Mouse (Mus musculus) heart, adult 11 months (tissue): ENCODE results near the gene Gm17334.

Experiments
- DNase-seq: peaks from one replicate; pipeline ENCODE4 v3.0.0; 2022

Gm17334 gene

DNA sequence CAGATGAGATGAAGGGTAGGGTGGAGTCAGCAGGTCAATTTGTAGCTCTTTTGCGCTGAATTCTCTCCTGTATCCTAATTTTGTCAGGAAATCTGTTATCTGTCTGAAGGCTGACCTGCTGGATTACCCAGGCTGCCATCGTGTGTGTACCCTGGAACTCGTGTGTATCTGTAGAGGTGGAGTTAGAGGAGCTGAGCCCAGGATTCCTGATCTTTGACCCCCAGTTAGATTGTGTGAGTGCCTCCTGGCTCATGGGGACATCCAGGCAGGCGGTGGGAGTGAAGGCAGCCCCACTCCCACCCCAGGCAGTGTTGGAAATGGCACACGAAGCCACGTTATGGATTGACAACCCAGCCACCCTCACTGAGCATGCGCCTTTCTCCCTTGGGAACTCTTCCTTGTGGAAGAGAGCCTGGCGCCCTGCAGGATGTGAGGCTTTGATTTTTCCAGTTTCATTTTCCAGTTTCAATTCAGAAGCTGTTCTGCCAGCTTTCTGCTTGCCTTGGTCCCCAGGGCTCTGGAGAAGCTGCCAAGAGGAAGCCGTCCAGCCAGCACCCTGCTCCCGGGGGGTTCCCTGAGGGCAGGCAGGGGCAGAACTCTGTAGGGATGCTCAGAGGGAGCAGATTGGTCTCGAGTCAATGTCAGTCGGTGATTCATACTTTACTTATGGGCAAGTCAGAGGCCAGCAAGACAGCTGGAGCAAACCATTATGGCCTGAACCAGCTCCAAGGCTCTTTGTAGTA lies 23.6 kb upstream of the Gm17334 start:
- peak; percentile 99 for DNase-seq

GRCm38 (mm10) chr11:53795813-53796212 lies 22.8 kb upstream of the Gm17334 start:
- DNase-seq, result peak; percentile 93

GRCm38 (mm10) chr11:53794671-53795557 lies 21.9 kb upstream of the Gm17334 start:
- DNase-seq, result peak; percentile 99

- DNase-seq, result peak; percentile 96
Observed at GRCm38 (mm10) chr11:53794015-53794414, 21.0 kb upstream of the Gm17334 start.

GRCm38 (mm10) chr11:53792986-53793385 lies 20.0 kb upstream of the Gm17334 start:
- peak; percentile 95 for DNase-seq

- no peak for DNase-seq
Observed at GRCm38 (mm10) chr11:53789277-53789676, 16.3 kb upstream of the Gm17334 start.

- DNase-seq, result peak; percentile 99
Observed at GRCm38 (mm10) chr11:53788196-53788595, 15.2 kb upstream of the Gm17334 start.

GRCm38 (mm10) chr11:53786058-53787031 lies 13.4 kb upstream of the Gm17334 start:
- peak; percentile 96 for DNase-seq

DNA sequence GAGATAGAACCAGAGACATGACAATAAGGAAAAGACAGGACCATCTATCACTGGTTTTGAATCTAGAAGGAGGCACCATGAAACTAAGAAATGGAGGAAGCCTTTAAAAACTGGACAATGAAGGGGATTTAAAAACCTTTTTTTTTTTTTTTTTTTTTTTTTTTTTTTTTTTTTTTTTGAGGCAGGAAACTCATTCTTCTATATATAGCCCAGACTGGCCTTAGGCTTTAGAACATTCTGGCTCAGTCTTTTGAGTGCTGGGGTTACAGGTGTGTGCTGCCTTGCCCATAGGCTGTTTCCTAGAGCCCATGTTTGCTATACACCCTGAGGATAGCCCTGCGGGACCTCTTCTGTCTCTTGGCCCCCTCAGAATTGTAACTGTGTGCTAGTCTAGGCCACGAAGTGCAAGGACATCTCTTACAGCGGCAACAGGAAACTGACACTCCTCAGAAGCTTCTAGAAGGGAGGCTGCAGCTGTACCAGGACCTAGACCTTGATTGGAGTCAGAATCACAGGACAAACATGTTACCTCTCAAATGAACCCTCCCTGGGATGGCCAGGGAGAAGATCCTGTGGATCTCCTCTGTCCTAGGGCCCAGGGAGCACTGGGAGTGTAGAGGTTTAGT lies 12.4 kb upstream of the Gm17334 start:
- DNase-seq, result peak; percentile 95

- DNase-seq, result no peak
Observed at GRCm38 (mm10) chr11:53783288-53783687, 10.3 kb upstream of the Gm17334 start.

DNA sequence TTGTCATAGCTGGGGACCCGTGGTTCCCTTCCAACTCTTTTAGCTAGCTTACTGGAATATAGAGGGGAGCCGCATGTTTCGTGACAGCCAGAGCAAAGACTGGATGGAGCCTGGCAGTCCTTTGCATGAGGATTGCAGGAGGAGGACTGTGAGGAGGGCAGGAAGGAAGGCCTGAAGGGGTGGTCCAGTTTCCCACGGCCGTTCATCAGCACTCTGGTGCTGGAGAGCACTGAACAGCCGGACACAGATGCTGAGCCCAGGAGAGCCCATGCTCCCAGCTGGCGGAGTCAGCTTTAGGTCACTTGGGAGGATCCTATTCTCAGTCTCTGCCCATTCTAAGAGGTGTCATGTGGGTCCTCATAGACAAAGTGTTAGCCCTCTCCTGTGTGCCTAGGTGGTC lies 9.0 kb upstream of the Gm17334 start:
- DNase-seq, result peak; percentile 98

DNA sequence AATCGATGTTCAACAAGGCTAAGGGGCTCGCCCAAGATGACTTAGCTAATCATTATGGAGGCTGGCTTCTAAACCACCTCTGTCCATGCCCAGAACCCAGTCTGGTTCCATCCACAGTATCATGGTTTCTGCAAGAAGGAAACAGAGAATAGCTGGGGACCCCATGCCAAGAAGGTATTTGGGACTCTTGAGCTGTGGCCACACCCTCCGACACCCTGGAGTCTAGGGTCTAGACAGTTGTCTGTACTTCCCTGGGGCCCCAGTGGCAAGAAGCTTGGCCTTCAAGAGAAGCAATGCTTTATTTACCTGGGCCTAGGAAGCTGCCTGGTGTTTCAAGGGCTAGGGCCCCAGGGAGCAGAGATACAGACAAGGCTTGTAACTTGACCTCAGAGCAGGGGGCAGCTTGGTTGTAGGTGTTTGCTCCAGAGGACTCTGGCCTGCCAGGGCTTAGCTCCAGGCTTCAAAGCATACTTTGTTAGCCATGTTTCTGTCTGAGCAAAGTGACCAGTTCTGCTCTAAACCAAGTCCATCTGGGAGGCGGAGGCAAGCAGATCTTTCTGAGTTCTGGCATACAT lies 8.3 kb upstream of the Gm17334 start:
- peak; percentile 92 for DNase-seq

DNA sequence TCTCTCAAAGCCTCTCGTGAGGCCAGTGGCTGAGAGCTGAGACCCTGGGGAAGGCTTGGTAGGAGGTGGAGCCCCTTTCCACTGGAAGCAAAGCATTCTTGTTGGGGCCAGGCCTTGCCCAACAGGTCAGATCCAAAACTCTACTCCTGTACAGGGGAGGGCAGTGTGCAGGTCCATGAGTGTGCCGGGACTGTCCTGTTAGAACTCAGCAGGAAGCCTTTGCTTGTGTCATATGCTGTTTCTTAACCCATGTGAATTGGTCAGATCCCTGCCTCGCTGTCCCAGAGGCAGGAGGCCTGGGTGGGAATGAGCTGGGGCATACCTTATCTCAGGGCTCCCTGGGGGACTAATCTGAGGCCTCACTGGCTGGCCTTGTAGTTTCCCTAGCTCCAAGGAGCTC lies 7.3 kb upstream of the Gm17334 start:
- DNase-seq, result peak; percentile 92

- DNase-seq, result no peak
Observed at GRCm38 (mm10) chr11:53779808-53780207, 6.8 kb upstream of the Gm17334 start.

DNA sequence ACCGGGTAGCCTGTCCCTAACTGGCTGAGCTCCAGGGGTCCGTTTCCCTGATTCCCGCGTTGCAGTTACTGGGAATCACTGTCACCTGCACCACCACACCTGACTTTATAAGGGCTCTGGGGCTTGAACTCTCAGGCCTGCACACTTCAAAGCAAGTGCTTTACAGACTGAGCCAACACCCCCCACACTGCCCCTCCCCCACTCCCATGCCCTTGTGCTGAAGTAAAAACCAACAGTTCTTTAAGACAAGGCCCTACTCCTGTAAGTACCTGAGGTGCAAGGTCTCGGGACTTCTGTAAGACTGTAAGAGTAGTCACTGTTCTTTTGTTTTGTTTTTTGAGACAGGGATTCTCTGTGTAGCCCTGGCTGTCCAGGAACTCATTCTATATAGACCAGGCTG lies 5.5 kb upstream of the Gm17334 start:
- DNase-seq, result no peak

DNA sequence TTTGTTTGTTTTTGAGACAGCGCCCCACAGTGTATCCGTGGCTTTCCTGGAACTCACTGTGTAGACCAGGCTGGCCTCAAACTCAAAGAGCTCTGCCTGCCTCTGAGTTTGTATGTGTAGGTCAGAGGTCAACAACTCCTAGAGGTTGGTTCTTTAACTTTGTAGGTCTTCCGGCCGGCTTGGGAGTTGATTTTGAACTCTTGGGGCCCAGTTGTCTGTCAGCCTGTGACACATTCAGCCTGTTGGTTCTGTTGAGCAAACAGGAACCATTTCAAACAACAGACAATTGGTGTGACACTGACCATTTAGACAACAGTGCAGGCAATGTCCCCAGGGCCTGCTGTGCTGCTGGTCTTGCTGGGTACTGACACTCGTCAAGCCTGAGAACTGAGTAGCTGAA lies 4.7 kb upstream of the Gm17334 start:
- DNase-seq, result no peak

DNA sequence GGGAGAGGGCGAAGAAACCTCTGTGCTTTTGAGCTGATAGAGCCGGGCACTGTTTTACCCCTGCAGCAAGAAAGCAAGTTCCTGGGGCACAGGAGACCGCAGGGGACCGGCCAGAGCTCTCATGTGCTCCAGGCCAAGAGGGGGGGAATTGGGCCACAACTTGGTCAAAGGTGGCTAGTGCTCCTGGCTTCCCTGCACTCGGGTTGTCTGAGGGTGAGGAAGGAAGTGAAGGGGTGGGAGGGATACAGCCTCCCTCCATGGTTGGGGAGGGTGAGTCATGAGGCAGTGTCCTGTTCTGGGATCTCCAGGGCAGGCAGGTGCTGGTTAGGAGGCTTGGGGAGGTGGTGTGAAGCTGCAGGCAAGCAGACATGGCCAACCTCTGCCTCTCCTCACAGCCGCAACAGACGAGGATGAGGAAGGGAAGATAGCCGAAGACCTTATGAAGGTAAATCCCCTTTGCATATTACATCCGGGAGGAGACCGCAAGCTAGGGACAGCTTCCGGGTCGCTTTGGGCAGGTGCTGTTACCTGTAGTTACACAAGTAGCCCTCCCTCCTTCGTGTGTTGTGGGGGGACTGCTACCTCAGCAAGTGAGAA lies 1.8 kb upstream of the Gm17334 start:
- DNase-seq, result peak; percentile 97

GRCm38 (mm10) chr11:53773641-53774360 lies 814 bp upstream of the Gm17334 start:
- DNase-seq, result peak; percentile 91

DNA sequence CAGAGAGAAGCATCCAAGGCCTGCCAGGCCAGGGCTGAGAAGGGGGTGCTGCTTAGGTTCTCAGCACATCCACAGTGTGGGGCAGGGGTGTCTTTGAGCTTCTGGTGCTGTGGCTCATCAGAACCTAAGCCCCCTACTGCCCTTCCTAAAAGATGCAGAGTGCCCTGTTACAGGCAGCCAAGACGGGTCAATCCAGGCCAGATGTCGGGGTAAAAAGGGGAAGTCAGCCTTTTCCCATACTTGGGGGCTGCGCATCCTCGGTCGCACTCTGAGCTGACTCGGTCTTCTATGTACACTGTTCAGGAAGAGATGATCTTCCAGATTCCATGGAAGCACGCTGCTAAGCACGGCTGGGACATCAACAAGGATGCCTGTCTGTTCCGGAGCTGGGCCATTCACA lies 451 bp downstream of the Gm17334 start:
- peak; percentile 94 for DNase-seq

- DNase-seq, result peak; percentile 94
Observed at GRCm38 (mm10) chr11:53771001-53771744, 1.8 kb downstream of the Gm17334 start.
